Mouse (Mus musculus) CH12.LX (cell line): ENCODE data around the gene Ccdc28a. TPM values are rescaled to one million over a fixed set of nuclear protein-coding genes. Genes with fewer than 3 reads are reported as not detected.

Source experiments
- DNase-seq: peaks from one replicate; pipeline ENCODE4 v3.0.0-alpha.2; 2013; ENCODE audit errors: extremely low read depth
- H3K27ac ChIP-seq: 2 replicates; pipeline ENCODE4 v1.5.1; 2012; ENCODE audit warnings: low read depth, mild to moderate bottlenecking, control low read depth, moderate library complexity; ENCODE audit not compliant: insufficient read depth
- H3K27me3 ChIP-seq: replicated peaks from 2 replicates; pipeline ENCODE3; 2012; ENCODE audit warnings: inconsistent platforms
- H3K36me3 ChIP-seq, 2 experiments: replicated peaks in 1 of 2; 2 replicates each; pipeline versions ENCODE3 to v1.6.1; 2012; ENCODE audit warnings: inconsistent platforms in 1 of 2, low read length in 1 of 2, mild to moderate bottlenecking in 1 of 2, mixed read lengths in 1 of 2, moderate library complexity in 1 of 2; ENCODE audit not compliant: control insufficient read depth in 1 of 2, insufficient read depth in 1 of 2
- H3K4me1 ChIP-seq, 2 experiments: 2 replicates each; pipeline ENCODE4 v1.6.1; 2012; ENCODE audit warnings: inconsistent platforms in 1 of 2, moderate library complexity in 1 of 2; ENCODE audit not compliant: insufficient read depth in 2 of 2, control insufficient read depth in 1 of 2
- H3K4me2 ChIP-seq: 2 replicates; pipeline ENCODE4 v1.6.1; 2012; ENCODE audit warnings: low read depth, mild to moderate bottlenecking, control low read depth; ENCODE audit not compliant: poor library complexity, insufficient read depth, severe bottlenecking
- H3K4me3 ChIP-seq, 3 experiments: fragments of 150-350 bp in 1 of 3; sonication (generic) in 1 of 3; replicated peaks in 1 of 3; 2 replicates each; pipeline versions ENCODE3 to v1.5.1; 2011 to 2012; ENCODE audit warnings: low read depth in 2 of 3, low read length in 2 of 3, mild to moderate bottlenecking in 2 of 3, moderate library complexity in 2 of 3, control low read depth in 1 of 3, improper control_type of control experiment in 1 of 3, inconsistent platforms in 1 of 3, mixed read lengths in 1 of 3; ENCODE audit not compliant: poor library complexity in 1 of 3
- H3K79me2 ChIP-seq: replicated peaks from 2 replicates; pipeline ENCODE4 v1.6.1; 2012; ENCODE audit warnings: mild to moderate bottlenecking, moderate library complexity; ENCODE audit not compliant: control insufficient read depth, poor library complexity, insufficient read depth, severe bottlenecking; ENCODE audit errors: extremely low read depth
- H3K9ac ChIP-seq: 2 replicates; pipeline ENCODE4 v1.6.1; 2012; ENCODE audit warnings: low read depth, mild to moderate bottlenecking, control low read depth, moderate library complexity; ENCODE audit not compliant: insufficient read depth
- H3K9me3 ChIP-seq: replicated peaks from 2 replicates; pipeline ENCODE3; 2012; ENCODE audit warnings: low read length, inconsistent platforms, mixed read lengths
- E2F4 ChIP-seq: IDR thresholded peaks from 2 replicates; pipeline ENCODE4 v1.6.1; 2011; ENCODE audit warnings: low read depth, low read length, improper control_type of control experiment; ENCODE audit not compliant: insufficient replicate concordance
- ETS1 ChIP-seq: conservative IDR thresholded peaks from 2 replicates; pipeline ENCODE4 v1.6.1; 2012; ENCODE audit warnings: low read depth, mild to moderate bottlenecking, inconsistent platforms, low read length, improper control_type of control experiment, moderate library complexity
- GABPA ChIP-seq: IDR thresholded peaks from 2 replicates; pipeline ENCODE4 v1.6.1; 2012; ENCODE audit warnings: low read depth, low read length, improper control_type of control experiment, inconsistent platforms; ENCODE audit not compliant: insufficient replicate concordance
- HCFC1 ChIP-seq: IDR thresholded peaks from 2 replicates; pipeline ENCODE4 v1.6.1; 2012; ENCODE audit warnings: low read depth, mild to moderate bottlenecking, inconsistent platforms, low read length, improper control_type of control experiment
- KAT2A ChIP-seq: IDR thresholded peaks from 2 replicates; pipeline ENCODE4 v1.6.1; 2012; ENCODE audit warnings: low read length, improper control_type of control experiment, inconsistent platforms; ENCODE audit not compliant: insufficient replicate concordance
- MAFK ChIP-seq: IDR thresholded peaks from 2 replicates; pipeline ENCODE4 v1.6.1; 2011; ENCODE audit warnings: low read length, improper control_type of control experiment; ENCODE audit not compliant: insufficient replicate concordance
- MAX ChIP-seq: IDR thresholded peaks from 2 replicates; pipeline ENCODE4 v1.6.1; 2011; ENCODE audit warnings: low read length, improper control_type of control experiment
- POLR2A ChIP-seq: IDR thresholded peaks from 2 replicates; pipeline ENCODE4 v1.6.1; 2011; ENCODE audit warnings: low read depth, mild to moderate bottlenecking, improper control_type of control experiment, low read length
- POLR2AphosphoS2 ChIP-seq: IDR thresholded peaks from 2 replicates; pipeline ENCODE4 v1.6.1; 2011; ENCODE audit warnings: low read depth, low read length, improper control_type of control experiment
- SMC3 ChIP-seq: IDR thresholded peaks from 2 replicates; pipeline ENCODE4 v1.6.1; 2011; ENCODE audit warnings: low read depth, low read length, improper control_type of control experiment
- USF2 ChIP-seq: conservative IDR thresholded peaks from 2 replicates; pipeline ENCODE4 v1.6.1; 2011; ENCODE audit warnings: low read depth, low read length, improper control_type of control experiment
- ZMIZ1 ChIP-seq: IDR thresholded peaks from 2 replicates; pipeline ENCODE4 v1.6.1; 2012; ENCODE audit warnings: low read depth, mild to moderate bottlenecking, inconsistent platforms, low read length, improper control_type of control experiment
- ZNF384 ChIP-seq: IDR thresholded peaks from 2 replicates; pipeline ENCODE4 v1.6.1; 2012; ENCODE audit warnings: low read depth, low read length, improper control_type of control experiment, inconsistent platforms
- dilution Hi-C: fragments of 300-500 bp; cut with MboI; formaldehyde crosslinking; loops from 2 replicates; pipeline ENCODE4 v1.14.3; 2020; ENCODE audit warnings: low sequenced_read_pairs; ENCODE audit not compliant: extremely low pct_unique_long_range_greater_than_20kb, extremely low pct_ligation_motif_present
- in situ Hi-C: fragments of 300-500 bp; cut with MboI; formaldehyde crosslinking; loops from 3 replicates; pipeline ENCODE4 v1.14.3; 2019; ENCODE audit warnings: low sequenced_read_pairs, low pct_ligation_motif_present, low pct_unique_long_range_greater_than_20kb, mixed read lengths
- polyA plus RNA-seq: library from polyadenylated mRNA; unstranded; fragments of >175 nt; gene quantifications from 2 replicates; pipeline ENCODE4 v1.2.1, GENCODE M21; 2012; ENCODE audit warnings: low read depth; ENCODE audit not compliant: insufficient read length
- total RNA-seq, 2 experiments: library from RNA; depleted of rRNA; stranded (reverse); fragments of 300-350 nt in 1 of 2; fragments of >200 nt in 1 of 2; gene quantifications; 2 replicates each; pipeline ENCODE4 v1.2.3; 2012 to 2014

The Ccdc28a gene
- total and polyA plus RNA-seq, 3 experiments, result 8.3 to 11.7 (median 10.8) TPM

- dilution Hi-C loops, result no loop called here
- H3K4me2 ChIP-seq, result no peak overlapping the region
- no peaks in the 10 kb centered on the region for H3K9me3 ChIP-seq
- DNase-seq, result no peak
- H3K79me2 ChIP-seq, result no peaks in the 10 kb centered on the region
- H3K27me3 ChIP-seq, result no peaks in the 10 kb centered on the region
- H3K9ac ChIP-seq, result no peak overlapping the region
- TF ChIP-seq GABPA (no peak), POLR2AphosphoS2 (no peak), MAFK (no peak), MAX (no peak), USF2 (no peak), ZNF384 (no peak), ZMIZ1 (no peak), KAT2A (no peak), ETS1 (no peak), SMC3 (no peak), POLR2A (no peak), E2F4 (no peak), HCFC1 (no peak)
- TF ChIP-seq, all 38 proteins: peak for 0
- in situ Hi-C loops, result no loop called here
- peaks cover 5 to 18% of the 10 kb centered on the region in 2 experiments for H3K4me1 ChIP-seq
- no peak overlapping the region for H3K27ac ChIP-seq
- H3K36me3 ChIP-seq, result no peaks in the 10 kb centered on the region
- no peak overlapping the region for H3K4me3 ChIP-seq
Measured at GRCm38 (mm10) chr10:18175087-18175486, 59.7 kb downstream of the Ccdc28a start.

Other genes with a start within 250 kb of the Ccdc28a start
- 86.1 and 106 TPM in 2 replicates for gene Abracl, start 211.7 kb downstream of the Ccdc28a start, total RNA-seq (2012; rRNA removed)
- gene Abracl, start 211.7 kb downstream of the Ccdc28a start, total RNA-seq (2014; rRNA removed), result 226 and 276 TPM in 2 replicates
- gene Abracl, start 211.7 kb downstream of the Ccdc28a start, polyA plus RNA-seq, result 166 and 245 TPM in 2 replicates
- 34.9 and 37.9 TPM in 2 replicates for gene Reps1, start 179.1 kb downstream of the Ccdc28a start, total RNA-seq (2012; rRNA removed)
- gene Reps1, start 179.1 kb downstream of the Ccdc28a start, total RNA-seq (2014; rRNA removed), result 34.4 and 37.0 TPM in 2 replicates
- gene Reps1, start 179.1 kb downstream of the Ccdc28a start, polyA plus RNA-seq, result 46.7 and 61.5 TPM in 2 replicates
- not detected in 2 replicates for gene Ect2l, start 24.1 kb downstream of the Ccdc28a start, total RNA-seq (2012; rRNA removed)
- gene Ect2l, start 24.1 kb downstream of the Ccdc28a start, total RNA-seq (2014; rRNA removed), result not detected in 2 replicates
- gene Ect2l, start 24.1 kb downstream of the Ccdc28a start, polyA plus RNA-seq, result not detected in 2 replicates
- gene Nhsl1, start 84.0 kb upstream of the Ccdc28a start, total RNA-seq (2012; rRNA removed), result 0.13 TPM in 2 replicates
- 0.05 and 0.15 TPM in 2 replicates for gene Nhsl1, start 84.0 kb upstream of the Ccdc28a start, total RNA-seq (2014; rRNA removed)
- gene Nhsl1, start 84.0 kb upstream of the Ccdc28a start, polyA plus RNA-seq, result 0.19 and 0.33 TPM in 2 replicates